Mouse (Mus musculus) embryo, embryonic 9.5 days (tissue): ENCODE measurements at regions not wholly inside any gene's neighbourhood (a gene's known extent, or its start where the extent isn't known, plus 50 kb on each side); places are given as distances from the start of the nearest gene placed in this dataset.

Experiments used
- DNase-seq: peaks from one replicate; pipeline ENCODE4 v3.0.0-alpha.2; 2017; ENCODE audit errors: extremely low spot score

DNA sequence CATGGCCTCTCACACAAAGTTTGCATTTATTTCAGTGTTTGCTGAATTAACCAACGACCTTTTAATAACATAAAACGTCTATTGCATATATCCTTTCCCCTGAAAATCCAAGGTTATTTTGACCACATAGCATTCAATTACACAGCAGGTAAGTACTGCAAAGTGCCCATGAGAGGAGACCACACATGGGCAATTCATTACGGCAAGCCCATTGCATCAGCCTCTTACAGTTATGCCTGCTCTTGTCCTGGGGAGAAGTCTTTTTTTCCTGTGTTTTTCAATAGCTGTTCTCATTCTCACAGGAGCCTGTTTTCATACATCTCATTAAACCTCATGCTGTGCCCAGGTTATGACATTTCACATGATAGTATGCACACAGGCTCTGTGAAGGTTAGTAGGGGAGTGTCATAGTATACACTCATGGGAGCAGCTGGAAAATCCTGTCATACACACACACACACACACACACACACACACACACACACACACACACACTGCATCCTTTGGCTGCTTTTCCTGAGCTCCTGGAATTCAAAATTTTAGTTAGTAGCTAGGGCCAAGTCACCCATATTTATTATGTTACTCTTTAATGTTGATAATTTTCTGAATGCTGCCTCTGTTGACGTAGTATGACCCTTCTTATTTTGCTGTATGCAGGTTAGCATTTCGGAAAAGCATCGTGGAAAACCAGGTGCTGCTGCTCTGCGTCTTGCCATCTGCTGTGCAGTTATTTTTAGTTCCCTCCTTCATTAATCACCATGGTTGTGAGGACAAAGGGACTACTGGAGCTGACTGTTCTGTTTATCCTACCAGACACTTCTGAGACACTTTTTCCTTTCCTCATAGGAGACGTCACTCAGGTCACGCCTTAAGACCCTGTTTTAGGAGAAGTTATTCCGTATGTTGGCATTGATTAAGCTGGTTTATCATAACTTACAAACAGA lies 483.6 kb downstream of the Bckdhb start:
- no peak for DNase-seq
